Mouse (Mus musculus) G1E-ER4 (cell line): ENCODE results near the gene Zfp345. TPM values are rescaled to one million over a fixed set of nuclear protein-coding genes. Genes with fewer than 3 reads are reported as not detected.
"Not testable (repeated sequence)": the region's sequence is repeated elsewhere in the genome, so short reads cannot be mapped to it uniquely, and the experiment has no call there.

Experiments
- GATA1 ChIP-seq: IDR thresholded peaks from one replicate; pipeline ENCODE4 v1.8.0; 2012; ENCODE audit warnings: low read length, inconsistent platforms
- polyA plus RNA-seq: library from polyadenylated mRNA; stranded (reverse); fragments of >175 nt; gene quantifications from 2 replicates; pipeline ENCODE4 v1.2.3, GENCODE M21; 2012

The Zfp345 gene
- polyA plus RNA-seq = 0.23 TPM in 1 of 2 replicates, not detected in the other

- TF ChIP-seq GATA1 = not testable (repeated sequence)
Measured at GRCm38 (mm10) chr2:150484939-150485778, at the start of gene Zfp345. TSS of gene Zfp345 (minus strand) at chr2:150485091.

- TF ChIP-seq GATA1 = no peak
Measured at GRCm38 (mm10) chr2:150525703-150526207, 40.9 kb upstream of the Zfp345 start.

GRCm38 (mm10) chr2:150512837-150513236 lies 27.9 kb upstream of the Zfp345 start:
- TF ChIP-seq GATA1 = no peak

- TF ChIP-seq GATA1 = no peak
Measured at GRCm38 (mm10) chr2:150493031-150493430, 8.1 kb upstream of the Zfp345 start.

- TF ChIP-seq GATA1 = not testable (repeated sequence)
Measured at GRCm38 (mm10) chr2:150451180-150451919, 33.5 kb downstream of the Zfp345 start, which contains the start of gene Zfp442. TSS of gene Zfp442 (minus strand) at chr2:150451486.

Other genes starting within 250 kb of the Zfp345 start
- gene Gm21994, start 229.5 kb downstream of the Zfp345 start, polyA plus RNA-seq = 0.08 and 0.31 TPM in 2 replicates
- not detected in 2 replicates for gene Gm14124, start 227.6 kb downstream of the Zfp345 start, polyA plus RNA-seq
- not detected in 2 replicates for gene Gm10130, start 161.4 kb downstream of the Zfp345 start, polyA plus RNA-seq
- not detected in 2 replicates for gene 3300002I08Rik, start 122.3 kb downstream of the Zfp345 start, polyA plus RNA-seq
- gene Zfp442, start 33.6 kb downstream of the Zfp345 start, polyA plus RNA-seq = not detected in 2 replicates
- 0.33 and 0.37 TPM in 2 replicates for gene Cst7, start 85.3 kb upstream of the Zfp345 start, polyA plus RNA-seq
- gene Apmap, start 123.5 kb upstream of the Zfp345 start, polyA plus RNA-seq = 49.8 and 56.2 TPM in 2 replicates
- 21.2 and 34.7 TPM in 2 replicates for gene Acss1, start 183.4 kb upstream of the Zfp345 start, polyA plus RNA-seq
- gene Vsx1, start 204.3 kb upstream of the Zfp345 start, polyA plus RNA-seq = not detected in 2 replicates